Mouse (Mus musculus): ENCODE measurements at regions not wholly inside any gene's neighbourhood (a gene's known extent, or its start where the extent isn't known, plus 50 kb on each side); places are given as distances from the start of the nearest gene placed in this dataset.

DNA sequence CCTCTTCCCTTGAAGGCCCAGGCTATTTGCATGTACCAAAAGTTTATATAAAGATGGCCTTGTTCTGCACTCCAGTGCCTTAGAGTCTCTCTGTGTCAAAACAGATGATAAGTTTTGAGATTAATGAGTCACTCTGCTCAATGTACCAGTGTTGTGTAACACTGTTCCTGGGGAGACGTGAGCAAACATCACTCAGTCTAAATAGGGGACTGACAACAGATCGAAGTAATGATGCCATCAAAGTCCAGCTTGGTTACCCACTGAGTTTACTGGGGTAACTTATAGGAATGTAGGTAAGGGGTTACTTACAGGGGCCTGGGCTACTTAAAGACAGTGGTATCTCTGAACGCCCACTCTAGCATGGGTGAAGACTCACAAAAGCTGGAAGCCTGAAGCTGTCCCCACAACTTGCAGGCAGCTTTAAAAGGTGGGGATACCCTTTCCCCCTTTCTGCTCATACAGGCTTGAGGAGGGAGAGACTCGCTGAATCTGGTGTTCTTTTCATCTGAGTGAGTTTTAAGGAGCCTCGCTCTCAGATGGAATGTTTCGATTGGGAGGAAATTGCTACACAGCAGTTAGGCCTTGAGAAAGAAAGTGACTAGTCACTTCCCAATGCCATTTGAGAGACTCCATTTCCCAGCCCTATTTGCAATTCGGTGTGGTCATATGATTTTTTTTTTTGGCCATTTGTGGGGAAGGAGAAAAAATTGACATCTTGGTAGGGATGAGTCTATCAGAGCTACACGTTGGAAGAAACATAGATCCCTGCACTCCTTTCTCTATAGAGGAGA lies 134.4 kb upstream of the Atp6ap2 start:
- H3K4me2 ChIP-seq (replicated peaks), result no peak overlapping the region
- no peaks in the 10 kb centered on the region for H3K27me3 ChIP-seq
- no peak overlapping the region for H3K9ac ChIP-seq
- H3K9me3 ChIP-seq, result no peaks in the 10 kb centered on the region
- H3K4me1 ChIP-seq, result no peaks in the 10 kb centered on the region
- H3K27ac ChIP-seq, result no peak overlapping the region
- no peak for ATAC-seq (ENCODE audit: low FRiP score, low read depth)
- no peaks in the 10 kb centered on the region for H3K36me3 ChIP-seq
- no peak overlapping the region for H3K4me3 ChIP-seq
- 81% methylated on average over 8 of the region's 8 CpGs for WGBS

DNA sequence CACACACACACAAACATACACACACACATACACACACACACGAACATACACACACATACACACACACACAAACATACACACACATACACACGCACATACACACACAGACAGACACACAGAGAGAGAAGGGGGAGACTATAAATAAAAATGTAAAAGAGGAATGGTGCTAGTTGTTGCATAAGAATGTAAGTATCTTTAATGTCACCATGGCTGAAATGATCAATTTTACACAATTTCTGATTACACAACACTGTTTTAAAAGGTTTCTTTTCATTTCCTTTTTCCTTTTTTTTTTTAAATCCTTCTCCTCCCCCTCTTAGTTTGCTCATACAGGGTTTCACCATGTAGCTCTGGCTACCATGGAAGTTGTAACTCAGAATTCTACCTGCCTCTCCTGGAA lies 125.9 kb upstream of the Atp6ap2 start:
- 100% methylated on average over 1 of the region's 2 CpGs for WGBS
- 0 out of 2 replicates have a peak, but pooled peaks cover 6% of the 10 kb centered on the region for H3K27me3 ChIP-seq
- no peak overlapping the region for H3K4me2 ChIP-seq (replicated peaks)
- ATAC-seq (ENCODE audit: low FRiP score, low read depth), result no peak
- H3K4me1 ChIP-seq, result peaks cover 5% of the 10 kb centered on the region; the same call in 1 of the 2 replicates
- H3K9me3 ChIP-seq, result no peaks in the 10 kb centered on the region
- H3K9ac ChIP-seq, result no peak overlapping the region
- no peak overlapping the region for H3K4me3 ChIP-seq
- no peak overlapping the region for H3K27ac ChIP-seq
- no peaks in the 10 kb centered on the region for H3K36me3 ChIP-seq

DNA sequence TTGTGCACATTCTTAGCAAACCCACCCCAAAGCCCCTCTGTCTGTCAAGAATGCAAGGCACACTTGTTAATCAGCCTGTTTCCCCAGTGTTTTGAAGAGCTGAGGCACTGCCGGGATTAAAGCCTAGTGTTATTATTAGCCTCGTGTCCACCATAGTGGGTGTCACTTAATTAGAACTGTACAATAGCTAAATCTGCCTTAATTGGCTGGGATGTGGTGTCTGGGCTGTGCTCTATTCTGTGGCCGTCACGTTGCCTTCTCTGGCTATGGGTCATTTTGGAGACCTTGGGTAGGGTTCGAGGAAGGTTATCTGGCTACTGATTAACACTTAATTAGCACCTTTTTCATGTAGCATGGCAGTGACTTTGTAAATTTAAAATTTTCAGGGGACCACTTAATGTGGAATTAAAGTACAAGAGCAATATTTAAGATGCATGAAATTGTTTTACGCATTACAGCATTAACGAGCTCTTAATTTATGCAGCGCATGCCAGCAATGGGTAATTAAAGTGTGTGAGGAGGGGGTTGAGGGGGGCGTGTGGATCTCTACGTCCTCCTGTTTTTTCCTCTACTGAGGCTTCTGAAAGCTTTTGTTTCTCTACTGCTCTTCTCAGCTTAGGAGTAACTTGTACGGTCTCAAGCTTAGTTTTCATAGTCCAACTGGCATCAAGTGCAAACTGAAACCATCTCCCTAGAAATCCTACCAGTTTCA lies 124.5 kb upstream of the Atp6ap2 start:
- no peaks in the 10 kb centered on the region for H3K36me3 ChIP-seq
- no peaks in the 10 kb centered on the region for H3K9me3 ChIP-seq
- WGBS, result 60% methylated on average over 11 of the region's 11 CpGs
- H3K4me1 ChIP-seq, result peaks cover 19% of the 10 kb centered on the region
- H3K9ac ChIP-seq, result no peak overlapping the region
- 0 out of 2 replicates have a peak, but pooled peaks cover 6% of the 10 kb centered on the region for H3K27me3 ChIP-seq
- H3K4me3 ChIP-seq, result no peak overlapping the region
- no peak for ATAC-seq (ENCODE audit: low FRiP score, low read depth)
- H3K4me2 ChIP-seq (replicated peaks), result no peak overlapping the region
- no peak overlapping the region for H3K27ac ChIP-seq

DNA sequence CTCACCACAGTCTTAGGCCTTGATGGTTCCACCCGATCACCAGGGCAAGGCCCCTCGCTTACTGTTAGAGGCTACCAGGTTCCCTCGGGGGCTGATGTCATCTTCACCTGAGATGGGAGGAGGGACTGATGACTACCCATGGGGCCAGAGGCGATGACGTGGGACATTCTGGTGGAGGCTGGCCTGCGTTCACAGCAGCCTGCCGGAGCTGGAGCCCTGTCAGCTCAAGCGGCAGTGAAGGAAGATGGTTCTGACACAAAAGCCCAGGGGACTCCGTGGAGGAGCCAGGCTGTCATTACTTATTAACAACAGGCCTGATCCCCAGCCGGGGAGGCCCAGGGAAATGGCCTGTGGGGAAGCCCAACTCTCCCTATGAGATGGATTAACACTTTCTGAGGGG lies 121.3 kb upstream of the Atp6ap2 start:
- Histone ChIP-seq H3K4me3 (no peak overlapping the region), H3K9ac (no peak overlapping the region), H3K27me3 (peaks cover 6% of the 10 kb centered on the region; the same call in 1 of the 2 replicates), H3K27ac (no peak overlapping the region; the same call in 1 of the 2 replicates), H3K36me3 (no peaks in the 10 kb centered on the region), H3K4me2 (replicated peaks) (no peak overlapping the region), H3K9me3 (no peaks in the 10 kb centered on the region), H3K4me1 (peaks cover 25% of the 10 kb centered on the region)
- WGBS, result 45% methylated on average over 10 of the region's 10 CpGs
- ATAC-seq (ENCODE audit: low FRiP score, low read depth), result no peak

DNA sequence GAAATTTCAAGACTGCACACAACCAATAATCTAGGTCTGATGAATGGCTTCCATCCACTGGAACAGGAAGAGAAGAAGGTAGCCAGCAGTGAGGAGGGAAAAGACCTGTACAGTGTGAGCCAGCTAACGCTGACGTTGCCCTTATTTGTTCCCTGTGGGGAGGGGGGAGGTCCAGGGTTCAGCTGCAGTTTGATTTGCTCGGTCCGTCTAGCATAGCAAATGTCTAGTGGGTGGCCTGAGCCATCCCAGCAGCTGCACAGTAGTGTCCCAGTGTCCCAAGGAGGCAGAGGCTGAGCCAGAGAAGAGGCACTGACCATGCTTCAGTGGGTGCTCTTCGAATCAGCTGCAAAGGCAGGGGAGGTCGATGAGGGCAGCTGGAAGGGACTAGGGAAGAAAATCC lies 120.7 kb upstream of the Atp6ap2 start:
- no peak overlapping the region for H3K4me2 ChIP-seq (replicated peaks)
- H3K9ac ChIP-seq, result no peak overlapping the region
- H3K36me3 ChIP-seq, result no peaks in the 10 kb centered on the region
- ATAC-seq (ENCODE audit: low FRiP score, low read depth), result no peak
- H3K9me3 ChIP-seq, result no peaks in the 10 kb centered on the region
- WGBS, result 28% methylated on average over 6 of the region's 6 CpGs
- peaks cover 6% of the 10 kb centered on the region; the same call in 1 of the 2 replicates for H3K27me3 ChIP-seq
- peak overlapping the region; percentile 15; the same call in 1 of the 2 replicates for H3K27ac ChIP-seq
- H3K4me1 ChIP-seq, result peaks cover 25% of the 10 kb centered on the region
- H3K4me3 ChIP-seq, result no peak overlapping the region

DNA sequence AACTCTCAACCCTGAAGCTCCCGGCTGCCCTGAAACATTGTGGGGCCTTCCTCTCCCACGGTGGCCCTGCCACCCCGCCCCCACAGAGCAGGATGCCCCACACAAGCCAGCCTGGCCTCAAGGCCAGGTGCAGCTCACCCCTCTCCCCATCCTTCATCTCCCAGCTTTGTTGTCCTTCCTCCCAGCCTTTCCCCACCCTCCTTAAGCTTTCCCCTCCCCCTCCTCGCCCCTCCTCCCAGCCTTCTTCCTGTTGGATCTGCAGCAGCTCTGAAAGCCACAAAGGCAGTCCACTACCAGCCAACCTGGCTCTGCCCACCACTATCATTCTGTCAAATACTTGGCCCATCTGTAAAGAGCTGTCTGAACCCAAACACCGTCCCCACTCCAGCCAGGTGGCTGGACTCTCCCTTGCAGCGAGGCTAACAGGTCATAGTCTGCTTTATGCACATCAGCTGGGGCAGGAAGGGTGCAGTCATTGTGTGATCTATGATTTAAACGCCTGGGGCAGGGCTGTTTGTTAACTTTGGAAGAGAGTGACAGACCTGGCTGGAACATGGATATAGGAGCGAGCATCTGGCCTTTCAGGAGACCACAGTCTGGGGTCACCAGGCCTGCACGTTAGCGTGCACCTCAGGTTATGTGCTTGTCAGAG lies 119.9 kb upstream of the Atp6ap2 start:
- Histone ChIP-seq H3K36me3 (no peaks in the 10 kb centered on the region), H3K9me3 (no peaks in the 10 kb centered on the region), H3K9ac (no peak overlapping the region), H3K4me3 (no peak overlapping the region), H3K4me2 (replicated peaks) (no peak overlapping the region), H3K27ac (peak overlapping the region; percentile 15; the same call in 1 of the 2 replicates), H3K27me3 (peaks cover 1% of the 10 kb centered on the region; the same call in 1 of the 2 replicates), H3K4me1 (peaks cover 25% of the 10 kb centered on the region)
- 31% methylated on average over 10 of the region's 10 CpGs for WGBS
- no peak for ATAC-seq (ENCODE audit: low FRiP score, low read depth)

DNA sequence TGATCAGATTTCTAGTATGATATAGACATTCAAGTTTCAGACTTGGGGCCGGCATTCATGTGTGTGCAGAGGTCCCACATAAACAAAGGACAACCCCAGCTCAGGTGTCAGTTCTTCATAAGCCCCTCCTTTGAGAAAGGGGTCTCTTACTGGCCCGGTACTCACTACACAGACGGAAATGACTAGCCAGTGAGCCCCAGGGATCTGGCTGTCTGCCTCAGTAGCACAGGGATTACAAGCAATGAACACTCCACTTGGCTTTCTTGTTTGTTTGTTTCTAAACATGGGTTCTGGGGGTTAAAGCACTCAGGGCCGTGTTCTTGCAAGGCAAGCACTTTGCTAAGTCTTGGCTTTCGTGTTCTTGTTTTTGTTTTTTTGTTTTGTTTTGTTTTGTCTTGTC lies 115.3 kb upstream of the Atp6ap2 start:
- Histone ChIP-seq H3K9me3 (no peaks in the 10 kb centered on the region), H3K4me3 (no peak overlapping the region), H3K9ac (no peak overlapping the region), H3K27ac (no peak overlapping the region), H3K27me3 (peaks cover 4% of the 10 kb centered on the region; the same call in 1 of the 2 replicates), H3K4me2 (replicated peaks) (no peak overlapping the region), H3K4me1 (peaks cover 14% of the 10 kb centered on the region), H3K36me3 (no peaks in the 10 kb centered on the region)
- WGBS, result 69% methylated on average over 5 of the region's 5 CpGs
- ATAC-seq (ENCODE audit: low FRiP score, low read depth), result no peak

DNA sequence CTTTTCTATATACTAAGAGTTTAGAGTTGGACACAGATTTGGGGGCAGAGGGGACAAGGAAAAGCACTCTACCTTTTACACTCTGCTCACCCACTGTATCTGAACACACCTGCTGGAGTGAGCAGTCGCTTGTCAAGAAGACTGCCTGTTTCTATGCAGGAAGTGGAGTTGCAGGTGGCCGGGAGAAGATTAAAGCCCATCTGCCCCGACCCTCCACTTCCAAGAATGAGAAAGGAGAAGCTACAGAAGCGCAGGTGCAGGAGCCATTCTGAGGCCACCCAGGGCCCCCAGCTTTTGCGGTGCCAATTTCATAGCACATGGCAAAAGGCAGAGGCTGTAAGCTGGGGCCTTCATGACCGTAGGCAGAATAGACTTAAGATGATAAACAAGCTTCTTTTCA lies 108.4 kb upstream of the Atp6ap2 start:
- Histone ChIP-seq H3K9me3 (no peaks in the 10 kb centered on the region), H3K9ac (no peak overlapping the region), H3K4me2 (replicated peaks) (no peak overlapping the region), H3K4me1 (no peaks in the 10 kb centered on the region), H3K36me3 (no peaks in the 10 kb centered on the region), H3K27me3 (peaks cover 6% of the 10 kb centered on the region; the same call in 1 of the 2 replicates), H3K27ac (no peak overlapping the region), H3K4me3 (no peak overlapping the region)
- ATAC-seq (ENCODE audit: low FRiP score, low read depth), result no peak
- 68% methylated on average over 6 of the region's 6 CpGs for WGBS

DNA sequence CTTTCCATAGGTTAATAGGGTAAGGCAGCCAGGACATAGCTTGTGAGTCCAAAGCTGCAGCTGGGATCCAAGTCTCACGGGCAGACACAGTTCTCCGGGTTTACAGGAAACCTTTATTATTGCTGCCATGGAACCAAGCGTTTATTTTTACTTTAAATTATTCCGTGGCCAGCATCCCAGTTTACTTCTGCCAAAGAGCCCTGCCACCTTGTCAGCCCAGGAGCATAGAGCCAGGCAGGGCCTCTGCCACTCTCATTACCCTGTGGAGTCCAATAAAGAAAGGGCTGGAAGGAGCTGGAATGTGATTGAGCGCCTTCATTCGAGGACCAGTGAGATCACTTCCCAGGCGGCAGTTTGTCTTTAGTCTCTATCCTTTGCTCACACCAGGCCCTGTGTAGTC lies 96.6 kb upstream of the Atp6ap2 start:
- ATAC-seq (ENCODE audit: low FRiP score, low read depth), result no peak
- peaks cover 4% of the 10 kb centered on the region; the same call in 1 of the 2 replicates for H3K4me1 ChIP-seq
- H3K27ac ChIP-seq, result no peak overlapping the region
- no peak overlapping the region for H3K4me3 ChIP-seq
- no peak overlapping the region for H3K9ac ChIP-seq
- H3K36me3 ChIP-seq, result no peaks in the 10 kb centered on the region
- 61% methylated on average over 7 of the region's 7 CpGs for WGBS
- H3K27me3 ChIP-seq, result peaks cover 28% of the 10 kb centered on the region; the same call in 1 of the 2 replicates
- H3K9me3 ChIP-seq, result no peaks in the 10 kb centered on the region
- no peak overlapping the region for H3K4me2 ChIP-seq (replicated peaks)

DNA sequence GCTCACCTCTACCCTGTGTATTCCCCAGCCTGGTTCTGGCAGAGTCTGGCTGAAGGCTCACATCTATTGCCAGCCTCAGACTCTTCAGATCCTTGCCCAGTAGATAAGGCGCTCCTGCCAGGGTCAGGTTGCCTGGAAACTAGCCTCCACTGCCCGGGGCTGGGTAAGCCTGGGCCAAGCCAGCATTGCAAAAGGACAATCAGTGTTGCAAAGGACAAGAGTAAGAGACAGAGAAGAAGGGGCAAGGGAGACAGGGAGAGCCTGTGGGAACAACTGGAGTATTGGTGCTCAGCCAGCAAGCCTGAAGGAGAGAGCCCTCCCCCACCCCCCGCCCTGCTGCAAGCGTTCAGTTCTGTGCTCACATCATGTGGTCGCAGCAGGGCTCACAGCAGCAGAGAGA lies 94.4 kb upstream of the Atp6ap2 start:
- Histone ChIP-seq H3K27me3 (peaks cover 29% of the 10 kb centered on the region), H3K9me3 (no peaks in the 10 kb centered on the region), H3K27ac (no peak overlapping the region), H3K4me2 (replicated peaks) (no peak overlapping the region), H3K4me1 (peaks cover 4% of the 10 kb centered on the region; the same call in 1 of the 2 replicates), H3K9ac (no peak overlapping the region), H3K36me3 (no peaks in the 10 kb centered on the region), H3K4me3 (no peak overlapping the region)
- 49% methylated on average over 5 of the region's 5 CpGs for WGBS
- no peak for ATAC-seq (ENCODE audit: low FRiP score, low read depth)

DNA sequence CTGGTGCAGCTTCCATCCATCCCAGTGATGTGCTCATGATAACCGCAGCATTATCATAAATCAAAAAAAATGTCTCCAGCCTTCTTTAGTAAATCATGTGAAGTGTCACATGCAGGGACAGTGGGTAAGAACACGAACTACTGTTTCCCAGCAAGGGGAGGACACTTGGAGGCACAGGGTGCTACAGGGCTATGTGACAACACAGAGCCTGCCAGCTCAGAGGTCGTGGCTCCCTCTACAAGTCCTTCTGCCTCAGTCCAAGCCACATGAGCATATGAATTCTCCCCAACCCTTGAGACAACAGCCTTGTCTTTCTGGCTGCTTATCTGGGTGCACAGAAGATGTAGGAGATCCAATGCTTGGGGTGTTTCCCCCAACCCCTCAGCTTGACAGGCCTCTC lies 93.7 kb upstream of the Atp6ap2 start:
- 76% methylated on average over 3 of the region's 3 CpGs for WGBS
- Histone ChIP-seq H3K4me3 (no peak overlapping the region), H3K27ac (no peak overlapping the region), H3K4me2 (replicated peaks) (no peak overlapping the region), H3K27me3 (peaks cover 35% of the 10 kb centered on the region), H3K36me3 (no peaks in the 10 kb centered on the region), H3K4me1 (peaks cover 4% of the 10 kb centered on the region; the same call in 1 of the 2 replicates), H3K9me3 (no peaks in the 10 kb centered on the region), H3K9ac (no peak overlapping the region)
- ATAC-seq (ENCODE audit: low FRiP score, low read depth), result no peak

DNA sequence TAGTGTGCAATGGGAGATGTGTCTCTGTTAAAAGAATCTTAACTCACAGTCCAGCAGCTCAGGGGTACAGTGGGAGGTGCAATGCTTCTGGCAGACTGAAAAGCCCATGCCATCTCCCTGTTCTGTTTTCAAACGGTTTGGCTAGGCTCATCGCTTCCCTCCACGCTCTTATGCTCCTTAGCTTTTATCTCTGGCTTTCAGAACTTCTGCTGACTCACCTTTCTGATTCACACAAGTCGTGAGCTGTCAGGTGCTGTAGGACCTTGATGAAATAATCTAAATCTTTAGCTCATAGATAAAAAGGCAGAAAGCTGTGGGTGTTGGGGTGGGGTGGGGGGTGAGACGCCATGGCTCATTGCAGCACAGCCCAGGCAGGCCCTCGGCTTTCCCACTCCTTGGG lies 93.1 kb upstream of the Atp6ap2 start:
- Histone ChIP-seq H3K36me3 (no peaks in the 10 kb centered on the region), H3K4me2 (replicated peaks) (no peak overlapping the region), H3K27me3 (peaks cover 37% of the 10 kb centered on the region), H3K9ac (no peak overlapping the region), H3K9me3 (no peaks in the 10 kb centered on the region), H3K4me1 (peaks cover 4% of the 10 kb centered on the region; the same call in 1 of the 2 replicates), H3K4me3 (no peak overlapping the region), H3K27ac (no peak overlapping the region)
- WGBS, result 78% methylated on average over 6 of the region's 6 CpGs
- no peak for ATAC-seq (ENCODE audit: low FRiP score, low read depth)

All from limb, embryonic 13.5 days (tissue).